Mouse (Mus musculus): Measurements from ENCODE around the gene Faap24. TPM values are rescaled to one million over a fixed set of nuclear protein-coding genes. Genes with fewer than 3 reads are reported as not detected.
A peak's percentile ranks its signal among the peaks of the same experiment; 100 is the strongest.

Faap24 gene
- polyA plus RNA-seq (2012; rRNA removed), result 8.0 and 8.2 TPM in 2 replicates

DNA sequence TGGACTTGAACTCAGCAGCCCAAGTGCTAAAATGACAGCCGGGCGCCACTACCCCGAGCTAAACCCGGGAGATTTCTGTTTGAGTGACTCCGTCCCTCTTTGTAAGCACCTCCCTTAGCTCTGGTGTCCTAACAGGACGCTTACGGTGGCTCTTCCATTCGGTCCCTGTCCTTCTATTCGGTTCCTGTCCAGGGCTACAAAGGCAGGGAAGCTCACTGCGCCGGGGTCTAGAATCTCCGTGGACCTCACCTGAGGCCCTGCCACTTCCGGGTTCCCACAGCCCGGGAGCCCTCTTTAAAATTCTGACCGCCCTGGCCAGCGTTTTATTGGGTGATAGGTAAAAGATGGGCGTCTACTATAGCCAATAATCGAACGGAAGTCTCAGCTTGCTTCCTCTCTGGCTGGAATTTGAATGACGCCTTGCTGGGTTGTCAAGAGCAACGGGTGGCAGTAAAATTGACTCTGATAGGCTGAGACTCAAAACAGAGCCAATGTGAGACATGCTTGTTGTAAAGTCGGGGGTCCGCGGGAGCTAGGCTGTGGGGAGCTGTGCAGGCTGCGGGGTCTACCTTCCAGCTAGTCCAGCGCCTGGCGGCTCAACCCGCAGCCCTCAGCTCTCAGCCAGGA lies at the start of gene Faap24, which contains the start of gene Cep89:
TSS of gene Faap24 (minus strand) at position 295 of the 627 bp plus-strand sequence.
TSS of gene Cep89 (plus strand) at position 494 of the 627 bp plus-strand sequence.
- TF ChIP-seq POLR2A (IDR thresholded peaks at IDR 0.05; ENCODE audit: borderline replicate concordance, extremely low read depth, insufficient read depth, insufficient read length, poor library complexity, severe bottlenecking) (peak; percentile 63; the same call in 1 of the 2 replicates), CTCF (IDR thresholded peaks at IDR 0.05; ENCODE audit: borderline replicate concordance, extremely low read depth, insufficient read depth, insufficient read length) (no peak)
- DNase-seq (ENCODE audit: low read depth), result peak; percentile 99

DNA sequence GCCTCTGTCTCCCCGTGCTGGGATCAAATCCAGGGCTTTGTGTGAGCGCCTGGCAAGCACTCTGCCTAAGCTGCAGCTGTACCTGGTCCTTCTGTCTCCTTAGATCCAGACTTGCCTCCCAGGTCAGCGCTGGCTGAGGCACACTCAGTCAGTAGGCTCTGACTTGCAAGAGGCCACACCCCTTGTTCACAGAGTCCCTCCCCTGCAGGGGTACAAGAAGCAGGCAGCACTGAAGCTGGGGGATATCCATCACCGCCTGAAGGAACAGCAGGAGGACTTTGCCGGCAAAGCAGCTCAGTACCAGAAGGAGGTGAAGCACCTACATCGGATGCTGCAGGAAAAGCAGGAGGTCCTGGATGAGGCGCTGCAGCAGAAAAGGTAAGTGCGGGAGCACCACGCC lies 38.6 kb upstream of the Faap24 start:
- DNase-seq (ENCODE audit: low read depth), result no peak
- TF ChIP-seq CTCF (IDR thresholded peaks at IDR 0.05; ENCODE audit: borderline replicate concordance, extremely low read depth, insufficient read depth, insufficient read length) (no peak), POLR2A (IDR thresholded peaks at IDR 0.05; ENCODE audit: borderline replicate concordance, extremely low read depth, insufficient read depth, insufficient read length, poor library complexity, severe bottlenecking) (no peak)

DNA sequence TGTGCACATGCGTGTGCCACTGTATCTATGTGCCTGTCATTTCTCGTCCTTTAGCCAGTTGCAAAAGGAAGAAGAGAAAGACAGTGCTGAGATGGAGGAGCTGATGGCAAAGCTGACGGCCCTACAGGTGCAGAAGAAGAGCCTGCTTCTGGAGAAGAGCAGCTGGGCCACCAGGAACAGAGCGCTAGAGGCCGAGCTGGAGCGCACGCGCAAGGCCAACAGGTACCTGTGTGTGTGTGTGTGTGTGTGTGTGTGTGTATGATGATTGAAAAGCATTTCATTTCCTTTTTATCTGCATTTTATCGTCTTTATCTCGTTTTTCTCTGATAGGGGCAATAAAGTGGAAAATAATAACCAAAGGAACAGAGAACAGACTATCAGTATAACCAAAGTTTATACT lies 31.5 kb upstream of the Faap24 start:
- TF ChIP-seq CTCF (IDR thresholded peaks at IDR 0.05; ENCODE audit: borderline replicate concordance, extremely low read depth, insufficient read depth, insufficient read length), result no peak
- no peak for TF ChIP-seq POLR2A (IDR thresholded peaks at IDR 0.05; ENCODE audit: borderline replicate concordance, extremely low read depth, insufficient read depth, insufficient read length, poor library complexity, severe bottlenecking)
- no peak for DNase-seq (ENCODE audit: low read depth)

DNA sequence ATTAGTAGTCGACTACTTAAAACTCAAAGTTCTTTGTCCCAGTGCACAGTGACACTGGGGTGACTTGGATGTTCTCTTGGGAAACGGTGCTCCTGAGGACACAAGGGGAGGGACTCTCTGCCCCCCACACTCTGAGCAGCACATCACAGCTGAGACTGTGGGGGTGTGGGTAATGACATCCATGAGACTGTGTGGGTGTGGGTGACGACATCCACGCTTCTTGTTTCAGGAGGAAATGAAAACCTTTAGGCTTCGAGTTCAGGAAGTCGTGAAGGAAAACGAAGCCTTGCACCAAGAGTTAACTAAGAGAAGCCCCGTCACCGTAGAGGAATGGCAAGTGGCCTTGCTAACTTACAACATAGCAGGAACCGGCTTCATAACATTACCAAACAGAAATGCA lies 26.4 kb upstream of the Faap24 start:
- DNase-seq (ENCODE audit: low read depth), result no peak
- TF ChIP-seq CTCF (IDR thresholded peaks at IDR 0.05; ENCODE audit: borderline replicate concordance, extremely low read depth, insufficient read depth, insufficient read length) (no peak), POLR2A (IDR thresholded peaks at IDR 0.05; ENCODE audit: borderline replicate concordance, extremely low read depth, insufficient read depth, insufficient read length, poor library complexity, severe bottlenecking) (no peak)

DNA sequence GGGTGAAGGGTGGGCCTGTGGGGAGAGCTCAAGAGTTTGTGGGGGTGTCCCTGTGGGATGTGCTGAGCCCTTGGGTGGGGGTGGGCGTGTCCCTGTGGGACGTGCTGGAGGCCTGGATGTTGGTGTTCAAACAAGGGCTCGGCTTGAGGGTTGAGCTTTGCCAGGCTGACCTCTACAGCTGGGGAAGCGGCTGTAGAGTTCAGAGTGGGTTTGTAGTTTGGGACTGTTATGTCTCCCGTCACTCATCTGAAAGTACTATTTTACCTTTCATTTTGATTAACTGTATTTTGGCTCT lies 20.0 kb upstream of the Faap24 start:
- DNase-seq (ENCODE audit: low read depth), result no peak
- no peak for TF ChIP-seq POLR2A (IDR thresholded peaks at IDR 0.05; ENCODE audit: borderline replicate concordance, extremely low read depth, insufficient read depth, insufficient read length, poor library complexity, severe bottlenecking)
- no peak for TF ChIP-seq CTCF (IDR thresholded peaks at IDR 0.05; ENCODE audit: borderline replicate concordance, extremely low read depth, insufficient read depth, insufficient read length)

DNA sequence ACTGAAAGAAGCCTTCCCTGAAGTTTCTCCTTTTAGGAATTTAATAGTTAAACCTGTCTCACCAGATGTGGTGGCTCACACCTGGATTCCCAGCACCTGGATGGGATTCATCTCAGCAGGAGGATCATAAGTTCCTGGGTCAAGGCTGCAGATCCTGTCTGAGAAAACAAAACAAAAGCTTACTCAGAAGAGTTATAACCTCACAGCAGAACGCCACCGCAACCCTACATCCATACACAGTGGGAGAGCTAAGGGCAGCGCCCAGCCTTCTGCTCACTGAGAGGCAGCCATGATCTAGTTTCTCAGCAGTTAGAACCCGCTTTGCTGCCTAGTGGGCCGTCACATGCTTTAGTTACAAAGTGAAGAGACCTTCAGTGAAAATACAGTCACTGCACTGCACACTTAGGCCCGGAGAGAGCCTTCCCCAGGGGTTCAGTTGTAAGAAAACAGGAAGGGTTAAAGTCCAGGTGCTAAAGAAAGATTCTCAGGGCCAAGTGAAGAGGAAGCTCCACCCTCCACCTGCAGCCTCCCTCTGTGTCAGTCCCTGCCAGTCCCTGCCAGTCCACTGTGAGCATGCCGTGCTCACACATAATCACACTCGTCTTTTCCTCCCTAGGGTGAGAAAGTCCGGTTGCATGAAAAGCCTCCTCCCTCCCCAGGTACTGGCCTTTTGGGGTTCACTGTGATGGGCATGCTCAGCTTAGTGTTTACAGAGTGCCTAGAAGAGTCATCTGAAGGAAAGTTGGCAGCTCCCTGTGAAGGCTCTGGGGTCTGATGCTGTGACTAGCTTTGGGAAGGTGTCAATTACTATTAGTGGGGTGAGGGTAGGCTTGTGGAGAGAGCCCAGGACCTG lies 19.4 kb upstream of the Faap24 start:
- DNase-seq (ENCODE audit: low read depth), result no peak
- TF ChIP-seq CTCF (IDR thresholded peaks at IDR 0.05; ENCODE audit: borderline replicate concordance, extremely low read depth, insufficient read depth, insufficient read length) (no peak), POLR2A (IDR thresholded peaks at IDR 0.05; ENCODE audit: borderline replicate concordance, extremely low read depth, insufficient read depth, insufficient read length, poor library complexity, severe bottlenecking) (no peak)

DNA sequence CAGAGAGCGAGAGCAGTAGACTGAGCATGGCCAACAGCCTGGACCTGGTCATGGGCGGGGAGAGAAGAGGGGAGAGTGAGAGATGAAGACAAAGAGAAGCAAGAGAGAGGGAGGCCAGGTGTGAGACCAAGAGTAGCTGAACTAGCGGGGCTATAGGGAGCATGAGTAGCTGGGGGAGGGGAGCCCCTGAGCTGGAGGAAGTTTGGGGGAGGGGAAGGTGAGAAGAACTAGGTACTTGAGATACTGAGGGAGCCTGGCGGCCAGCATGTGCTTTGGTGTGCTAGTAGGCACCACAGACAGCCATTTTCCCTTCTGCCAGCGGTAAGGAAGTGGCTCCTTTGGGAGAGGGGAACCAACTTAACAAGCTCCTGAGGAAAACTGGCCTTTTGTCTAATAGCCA lies 18.6 kb upstream of the Faap24 start:
- DNase-seq (ENCODE audit: low read depth), result no peak
- TF ChIP-seq CTCF (IDR thresholded peaks at IDR 0.05; ENCODE audit: borderline replicate concordance, extremely low read depth, insufficient read depth, insufficient read length) (no peak), POLR2A (IDR thresholded peaks at IDR 0.05; ENCODE audit: borderline replicate concordance, extremely low read depth, insufficient read depth, insufficient read length, poor library complexity, severe bottlenecking) (no peak)

DNA sequence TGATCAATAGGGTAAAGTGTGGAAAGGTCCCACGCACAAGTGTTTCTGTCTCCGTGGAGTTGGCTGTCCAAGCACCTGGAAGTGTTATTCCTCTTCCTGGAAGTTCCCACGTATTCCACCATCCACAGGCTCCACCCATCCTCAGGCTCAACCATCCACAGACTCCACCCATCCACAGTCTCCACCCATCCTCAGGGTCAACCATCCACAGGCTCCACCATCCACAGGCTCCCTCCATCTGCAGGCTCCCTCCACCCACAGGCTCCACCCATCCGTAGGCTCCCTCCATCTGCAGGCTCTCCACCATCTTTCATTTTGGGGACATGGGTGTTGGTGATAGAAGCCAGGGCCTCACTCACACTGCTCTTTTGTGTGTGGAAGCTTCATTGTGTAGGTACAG lies 4.5 kb upstream of the Faap24 start:
- TF ChIP-seq POLR2A (IDR thresholded peaks at IDR 0.05; ENCODE audit: borderline replicate concordance, extremely low read depth, insufficient read depth, insufficient read length, poor library complexity, severe bottlenecking), result no peak
- TF ChIP-seq CTCF (IDR thresholded peaks at IDR 0.05; ENCODE audit: borderline replicate concordance, extremely low read depth, insufficient read depth, insufficient read length), result no peak
- no peak for DNase-seq (ENCODE audit: low read depth)

DNA sequence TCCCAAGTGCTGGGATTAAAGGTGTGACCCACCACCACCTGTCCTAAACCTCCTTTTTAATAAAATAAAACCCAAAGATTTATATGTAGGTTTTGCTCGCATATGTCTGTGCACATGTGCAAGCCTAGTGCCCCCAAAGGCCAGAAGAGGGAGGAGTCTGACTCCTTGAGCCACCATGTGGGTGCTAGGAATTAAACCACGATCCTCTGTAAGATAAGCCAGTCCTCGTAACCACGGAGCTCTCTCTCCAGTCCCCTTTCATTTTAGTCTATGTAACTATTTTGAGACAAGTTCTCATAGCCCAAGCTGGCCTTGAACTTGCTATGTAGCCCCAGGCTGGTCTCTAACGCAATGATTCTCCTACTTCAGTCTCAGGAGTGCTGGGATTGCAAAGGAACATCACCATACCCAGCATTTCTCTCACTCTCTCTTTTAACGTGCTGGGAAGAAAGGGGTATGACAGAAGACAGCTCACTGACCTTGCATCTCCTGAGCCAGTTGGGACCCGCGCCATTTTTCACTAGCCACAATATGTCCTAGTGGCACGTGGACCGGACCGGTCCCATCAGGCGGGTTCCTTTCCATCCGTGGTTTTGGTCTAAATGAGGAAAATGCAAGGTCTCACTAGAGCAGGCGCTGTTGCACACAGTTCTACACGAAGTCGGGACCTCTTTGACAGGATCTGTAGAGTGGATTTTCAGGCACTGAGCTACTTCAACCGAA lies 741 bp downstream of the Faap24 start:
- TF ChIP-seq CTCF (IDR thresholded peaks at IDR 0.05; ENCODE audit: borderline replicate concordance, extremely low read depth, insufficient read depth, insufficient read length), result no peak
- no peak for TF ChIP-seq POLR2A (IDR thresholded peaks at IDR 0.05; ENCODE audit: borderline replicate concordance, extremely low read depth, insufficient read depth, insufficient read length, poor library complexity, severe bottlenecking)
- DNase-seq (ENCODE audit: low read depth), result no peak

DNA sequence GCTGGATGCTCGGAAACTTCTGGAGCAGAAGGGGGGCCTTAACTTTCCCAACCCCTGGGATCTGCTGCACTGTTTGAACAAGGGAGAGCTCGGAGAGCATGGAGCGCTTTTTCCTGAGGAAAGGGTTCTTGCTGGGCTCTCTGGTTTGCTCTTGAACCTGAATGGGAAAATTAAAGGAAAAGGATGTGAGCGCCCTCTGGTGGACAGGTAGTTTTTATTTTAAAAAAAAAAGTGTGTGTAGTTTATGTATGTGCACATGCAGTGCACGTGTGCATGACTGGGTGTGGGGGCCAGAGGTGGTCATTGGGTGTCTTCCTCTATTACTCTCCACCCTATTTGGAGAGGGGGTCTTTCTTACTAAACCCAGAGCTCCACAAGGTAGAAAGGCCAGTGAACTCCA lies 3.7 kb downstream of the Faap24 start:
- no peak for TF ChIP-seq POLR2A (IDR thresholded peaks at IDR 0.05; ENCODE audit: borderline replicate concordance, extremely low read depth, insufficient read depth, insufficient read length, poor library complexity, severe bottlenecking)
- peak; percentile 30; the same call in 1 of the 2 replicates for TF ChIP-seq CTCF (IDR thresholded peaks at IDR 0.05; ENCODE audit: borderline replicate concordance, extremely low read depth, insufficient read depth, insufficient read length)
- no peak for DNase-seq (ENCODE audit: low read depth)

DNA sequence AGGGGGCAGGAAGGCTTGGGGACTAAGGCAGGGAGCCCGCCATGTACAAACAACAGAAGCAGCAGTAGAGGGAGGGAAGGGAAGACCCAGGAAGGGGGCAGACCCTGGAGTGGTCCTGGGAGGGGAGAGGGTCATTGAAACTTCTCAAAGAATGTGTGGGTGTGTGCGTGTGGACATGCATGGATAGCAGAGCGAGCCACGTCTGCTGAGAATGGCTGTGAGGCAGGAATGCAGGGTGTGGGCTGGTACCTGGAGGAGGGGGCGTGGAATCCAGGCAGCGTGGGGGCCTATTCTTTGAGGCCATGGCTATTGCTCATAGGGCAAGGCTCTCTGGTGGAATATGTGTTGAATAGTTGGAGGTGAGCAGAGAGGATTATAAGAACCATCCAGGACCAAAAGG lies 7.9 kb downstream of the Faap24 start:
- no peak for DNase-seq (ENCODE audit: low read depth)
- no peak for TF ChIP-seq CTCF (IDR thresholded peaks at IDR 0.05; ENCODE audit: borderline replicate concordance, extremely low read depth, insufficient read depth, insufficient read length)
- no peak for TF ChIP-seq POLR2A (IDR thresholded peaks at IDR 0.05; ENCODE audit: borderline replicate concordance, extremely low read depth, insufficient read depth, insufficient read length, poor library complexity, severe bottlenecking)

Measured in brain, embryonic 14.5 days (tissue).